Mouse (Mus musculus) myocyte (in vitro differentiated cells): ENCODE results near the gene Samd8.

Experiments used
- CEBPB ChIP-seq: IDR thresholded peaks from 2 replicates; pipeline ENCODE4 v1.6.1; 2011; ENCODE audit warnings: mild to moderate bottlenecking, moderate library complexity; ENCODE audit not compliant: poor library complexity, insufficient read depth, severe bottlenecking
- E2F4 ChIP-seq: IDR thresholded peaks from one replicate; pipeline ENCODE4 v1.6.1; 2011; ENCODE audit warnings: mild to moderate bottlenecking, control low read depth, moderate library complexity; ENCODE audit not compliant: insufficient read depth
- MYOD1 ChIP-seq, 3 experiments: IDR thresholded peaks; one replicate each; pipeline ENCODE4 v1.6.1; 2011; ENCODE audit warnings: control low read depth in 2 of 3, low read depth in 2 of 3, mild to moderate bottlenecking in 2 of 3, moderate library complexity in 1 of 3; ENCODE audit not compliant: insufficient read length in 2 of 3, control insufficient read depth in 1 of 3
- POLR2A ChIP-seq: IDR thresholded peaks from one replicate; pipeline ENCODE4 v1.6.1; 2011; ENCODE audit warnings: low read depth, mild to moderate bottlenecking, control low read depth, moderate library complexity; ENCODE audit not compliant: insufficient read length
- POLR2AphosphoS2 ChIP-seq: IDR thresholded peaks from one replicate; pipeline ENCODE4 v1.6.1; 2011; ENCODE audit warnings: low read depth, control low read depth; ENCODE audit not compliant: insufficient read length

GRCm38 (mm10) chr14:21772506-21773281, 22.4 kb downstream of the Samd8 start:
- TF ChIP-seq POLR2A (no peak), E2F4 (no peak), MYOD1 (IDR thresholded peaks at IDR 0.05; ENCODE audit: control insufficient read depth in 1 of 3, insufficient read length in 2 of 3, low read depth in 2 of 3) (no peak), CEBPB (no peak), POLR2AphosphoS2 (no peak)
